Mouse (Mus musculus) WW6 (cell line): ENCODE measurements at regions not wholly inside any gene's neighbourhood (a gene's known extent, or its start where the extent isn't known, plus 50 kb on each side); places are given as distances from the start of the nearest gene placed in this dataset.

ENCODE experiments used
- DNase-seq: peaks from one replicate; pipeline ENCODE4 v3.0.0-alpha.2; 2013; ENCODE audit warnings: low read depth, low spot score

DNA sequence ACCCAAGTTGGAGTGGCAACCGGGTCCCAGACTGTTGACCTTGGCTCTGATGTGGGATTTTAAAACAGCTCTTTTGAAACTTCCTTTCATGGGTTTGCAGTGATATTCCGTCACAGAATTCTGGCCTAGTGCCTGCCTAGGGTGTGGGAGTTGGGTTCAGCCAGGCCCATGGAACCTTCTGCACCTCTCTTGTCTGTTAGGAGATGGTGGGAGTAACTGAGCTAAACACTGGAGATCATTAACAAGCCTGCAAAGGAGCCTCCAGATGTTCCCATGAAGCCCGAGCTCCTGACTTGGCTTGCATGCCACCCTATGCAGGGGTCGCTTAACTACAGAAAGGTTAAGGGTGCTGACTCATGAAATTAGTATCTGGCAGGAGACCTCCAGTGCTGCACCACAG, 158.0 kb upstream of the Serp2 start:
- DNase-seq, result no peak

GRCm38 (mm10) chr14:76713946-76714345, 157.3 kb upstream of the Serp2 start:
- no peak for DNase-seq

- DNase-seq, result no peak
Observed at GRCm38 (mm10) chr14:76708728-76709127, 152.0 kb upstream of the Serp2 start.

- DNase-seq, result no peak
Observed at GRCm38 (mm10) chr14:76703373-76703764, 146.7 kb upstream of the Serp2 start.

DNA sequence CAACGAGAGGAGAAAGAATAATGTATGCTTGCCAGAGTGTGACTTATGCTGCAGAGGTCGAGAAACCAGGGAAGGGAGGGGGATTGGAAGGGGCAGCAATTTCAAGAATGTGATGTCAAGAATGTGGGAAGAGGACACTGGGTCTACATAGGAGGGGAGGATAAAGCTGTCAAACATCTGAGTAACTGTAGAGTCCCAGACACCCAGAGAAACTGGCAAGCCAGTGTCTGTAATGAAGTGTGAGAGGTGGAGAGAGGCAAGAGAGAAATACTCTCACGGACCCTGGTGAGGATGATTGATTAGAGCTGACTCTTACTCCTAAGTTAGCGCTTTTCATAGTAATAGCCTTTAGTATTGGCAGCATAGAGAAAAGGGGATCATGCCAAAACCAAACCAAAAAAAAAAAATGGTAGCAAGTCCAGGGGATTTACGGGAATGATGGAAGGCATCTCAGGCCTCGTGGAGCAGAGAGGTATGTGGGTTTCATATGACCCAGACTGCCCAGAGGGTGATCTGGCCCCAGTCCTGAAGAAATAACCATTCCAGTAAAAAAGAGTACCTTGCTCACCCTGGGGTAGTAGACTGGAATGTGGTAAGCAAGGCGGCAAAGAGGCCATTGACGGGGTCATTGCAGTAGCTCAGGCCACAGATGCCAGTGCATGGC, 146.2 kb upstream of the Serp2 start:
- DNase-seq, result no peak

GRCm38 (mm10) chr14:76701911-76702708, 145.4 kb upstream of the Serp2 start:
- DNase-seq, result no peak

DNA sequence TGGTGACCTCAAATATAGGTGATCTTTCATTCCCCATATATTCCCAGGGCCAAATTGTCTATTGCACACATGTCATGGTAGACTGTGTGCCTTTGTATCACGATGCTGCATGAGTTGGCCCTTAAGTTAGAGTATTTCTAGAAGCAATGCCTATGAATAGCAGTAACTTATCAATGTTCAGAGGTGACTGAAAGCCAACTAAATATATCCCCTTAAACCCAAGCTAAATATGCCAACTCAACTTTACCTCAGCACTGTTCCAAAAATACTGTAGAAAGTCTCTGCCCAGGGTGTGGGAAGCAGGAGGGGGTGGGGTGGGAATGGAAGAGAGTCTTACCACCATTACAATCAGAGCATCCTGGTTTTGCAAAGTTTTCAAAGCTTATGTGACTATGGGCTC, 144.6 kb upstream of the Serp2 start:
- no peak for DNase-seq

GRCm38 (mm10) chr14:76700796-76701195, 144.1 kb upstream of the Serp2 start:
- DNase-seq, result no peak

DNA sequence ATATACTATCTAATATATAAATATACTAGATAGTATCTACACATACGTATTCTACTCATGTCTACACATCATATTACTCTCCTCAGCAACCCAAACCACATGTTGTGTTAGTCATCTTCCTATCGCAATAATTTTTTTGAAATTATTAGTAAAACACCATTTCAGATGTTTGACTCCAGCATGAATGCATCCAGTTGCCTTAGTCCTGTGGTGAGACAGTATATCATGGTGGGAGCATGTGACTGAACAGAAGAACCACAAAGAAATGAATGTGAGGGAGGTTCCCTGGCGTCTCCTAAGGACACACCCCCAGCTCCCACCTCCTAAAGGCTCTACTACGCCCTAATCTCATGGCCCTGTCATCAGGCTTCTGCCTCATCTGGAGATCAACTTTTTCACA, 143.5 kb upstream of the Serp2 start:
- DNase-seq, result no peak

GRCm38 (mm10) chr14:76698718-76699402, 142.2 kb upstream of the Serp2 start:
- no peak for DNase-seq

DNA sequence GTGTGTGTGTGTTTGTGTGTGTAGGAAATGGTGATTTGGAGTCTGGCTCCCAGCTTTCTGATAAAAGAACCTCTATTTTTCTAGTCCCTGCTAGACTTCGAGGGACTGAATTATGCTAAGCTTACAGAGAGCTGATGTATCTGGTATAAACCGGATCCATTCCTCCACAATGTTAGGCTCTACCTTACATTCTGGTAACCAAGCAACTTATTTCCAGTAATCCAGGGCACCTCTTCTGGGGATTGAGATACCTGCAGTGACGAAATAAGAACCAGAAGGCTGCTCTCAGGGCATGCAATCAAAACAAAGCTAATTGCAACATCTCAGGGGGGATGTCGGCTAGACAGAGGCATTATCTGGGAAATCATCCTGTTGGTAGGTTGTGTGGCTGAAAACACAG, 140.0 kb upstream of the Serp2 start:
- no peak for DNase-seq

DNA sequence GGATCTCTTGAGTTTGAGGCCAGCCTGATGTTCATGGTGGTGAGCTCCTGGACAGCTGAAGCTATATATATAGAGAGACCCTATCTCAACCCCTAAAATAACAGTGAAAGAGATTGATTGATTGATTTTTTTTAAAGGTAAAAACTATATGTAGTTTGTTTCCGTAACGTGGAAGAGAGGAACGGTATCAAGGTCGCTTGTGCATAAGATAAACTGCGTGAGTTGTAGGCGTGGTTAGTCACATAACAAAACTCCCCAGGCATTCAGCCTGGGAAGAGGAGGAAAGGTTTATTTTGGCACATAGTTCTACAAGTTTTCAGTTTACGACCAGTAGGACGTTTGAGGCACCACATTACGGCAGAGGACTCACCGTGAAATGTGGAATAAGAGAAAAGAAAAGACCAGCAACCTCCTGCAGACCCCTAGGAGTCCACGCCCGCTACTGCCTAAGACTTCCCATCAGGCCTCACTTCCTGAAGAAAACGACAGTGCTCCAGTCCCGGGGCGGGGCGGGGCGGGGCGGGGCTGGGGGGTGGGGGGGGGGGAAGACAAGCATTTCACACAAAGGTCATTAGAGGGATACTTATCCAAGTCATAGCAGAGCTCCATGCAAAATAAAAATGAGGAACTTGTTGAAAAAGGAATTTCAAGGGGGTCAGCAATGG, 139.1 kb upstream of the Serp2 start:
- DNase-seq, result no peak

DNA sequence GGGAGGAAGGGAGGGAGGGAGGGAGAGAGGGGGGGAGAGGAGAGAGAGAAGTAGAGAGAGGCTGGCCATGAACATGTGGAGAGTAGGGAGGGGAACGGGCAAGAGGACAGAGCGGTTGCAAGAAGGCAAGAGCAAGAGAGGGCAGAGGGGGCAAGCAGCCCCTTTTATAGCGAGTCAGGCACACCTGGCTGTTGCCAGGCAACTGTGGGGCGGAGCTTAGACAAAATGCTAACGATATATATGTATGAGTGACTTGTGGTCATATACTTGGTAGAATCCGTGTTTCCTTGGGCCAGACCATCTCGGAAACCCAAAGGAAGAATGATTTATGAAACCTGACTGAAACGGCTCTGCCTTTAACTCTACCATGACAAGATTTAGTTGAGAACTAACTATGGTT, 138.2 kb upstream of the Serp2 start:
- DNase-seq, result no peak

DNA sequence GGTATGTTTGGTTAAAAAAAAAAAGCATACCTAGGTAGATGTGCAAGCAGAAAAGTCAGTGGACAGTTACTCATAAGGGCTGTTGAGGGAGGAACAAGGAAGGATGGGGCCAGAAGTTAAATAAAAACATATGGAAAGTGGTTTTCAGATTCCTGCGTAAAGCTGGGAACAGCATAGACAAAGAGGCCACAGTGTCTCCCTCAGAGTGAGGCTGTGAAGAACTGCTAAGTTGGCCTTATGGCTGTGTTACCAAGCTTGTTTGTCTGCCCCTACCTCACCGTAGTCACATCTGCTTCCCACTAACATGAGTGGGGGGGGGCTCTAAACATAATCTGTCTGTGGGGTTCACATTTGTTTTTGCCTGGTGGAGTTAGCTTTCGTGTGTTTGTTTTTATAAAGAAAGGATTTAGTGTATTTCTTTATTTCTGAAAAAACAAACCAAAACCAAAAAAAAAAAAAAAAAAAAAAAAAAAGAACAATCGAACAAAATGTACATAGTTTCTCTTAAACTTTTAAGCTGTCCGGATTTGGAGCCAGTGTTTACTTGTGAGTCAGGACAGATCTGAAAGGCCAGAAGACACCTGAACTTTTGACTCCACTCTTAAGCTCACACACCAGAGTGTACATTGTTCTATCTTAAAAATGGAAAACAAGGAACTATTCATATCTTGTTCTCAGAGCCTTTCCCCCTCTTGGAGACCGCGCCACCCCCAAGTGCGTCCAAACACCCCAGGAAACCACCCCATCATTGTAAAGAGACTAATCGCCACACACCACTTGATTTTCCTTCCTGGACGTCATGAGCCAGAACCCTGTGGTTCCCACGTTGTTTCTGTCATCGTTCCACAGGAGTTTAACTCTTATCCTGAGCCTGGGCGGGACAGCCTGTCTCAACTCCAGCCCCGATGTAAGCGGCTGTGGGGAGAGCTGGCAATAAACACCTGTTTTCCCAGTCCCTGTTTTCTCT, 136.9 kb upstream of the Serp2 start:
- no peak for DNase-seq

- no peak for DNase-seq
Observed at GRCm38 (mm10) chr14:76687971-76688407, 131.3 kb upstream of the Serp2 start.

DNA sequence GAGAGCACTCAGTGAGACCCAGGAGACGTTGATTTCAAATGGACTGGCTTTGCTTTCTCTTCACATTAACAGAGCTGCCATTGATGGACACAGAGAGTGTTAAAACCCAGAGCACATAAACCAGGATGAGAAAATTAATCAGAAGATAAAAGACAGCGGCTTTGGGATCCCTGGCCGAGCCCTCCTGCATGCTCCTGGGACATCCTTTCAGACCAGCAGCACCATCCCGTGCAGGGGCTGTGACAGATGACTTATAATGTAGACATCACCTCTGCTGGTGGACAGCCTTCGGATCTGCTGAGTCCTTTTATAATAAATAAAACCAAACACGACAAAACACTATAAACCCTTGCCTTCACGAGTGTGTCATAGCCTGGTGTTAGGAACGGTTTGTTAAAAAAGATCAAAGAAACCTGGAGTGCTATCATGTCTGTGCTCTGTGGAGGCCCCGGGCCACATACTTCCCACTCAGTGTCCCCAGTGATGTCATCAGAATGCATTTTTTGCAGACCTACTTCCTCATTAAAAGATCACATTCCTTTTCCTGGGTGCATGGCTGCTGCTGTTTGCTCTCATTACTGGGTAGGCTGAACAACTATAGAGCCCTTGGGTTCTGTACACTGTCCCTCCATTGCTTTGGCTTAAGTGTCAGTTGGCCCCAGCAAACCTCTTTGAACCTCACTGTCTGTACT, 130.2 kb upstream of the Serp2 start:
- no peak for DNase-seq

DNA sequence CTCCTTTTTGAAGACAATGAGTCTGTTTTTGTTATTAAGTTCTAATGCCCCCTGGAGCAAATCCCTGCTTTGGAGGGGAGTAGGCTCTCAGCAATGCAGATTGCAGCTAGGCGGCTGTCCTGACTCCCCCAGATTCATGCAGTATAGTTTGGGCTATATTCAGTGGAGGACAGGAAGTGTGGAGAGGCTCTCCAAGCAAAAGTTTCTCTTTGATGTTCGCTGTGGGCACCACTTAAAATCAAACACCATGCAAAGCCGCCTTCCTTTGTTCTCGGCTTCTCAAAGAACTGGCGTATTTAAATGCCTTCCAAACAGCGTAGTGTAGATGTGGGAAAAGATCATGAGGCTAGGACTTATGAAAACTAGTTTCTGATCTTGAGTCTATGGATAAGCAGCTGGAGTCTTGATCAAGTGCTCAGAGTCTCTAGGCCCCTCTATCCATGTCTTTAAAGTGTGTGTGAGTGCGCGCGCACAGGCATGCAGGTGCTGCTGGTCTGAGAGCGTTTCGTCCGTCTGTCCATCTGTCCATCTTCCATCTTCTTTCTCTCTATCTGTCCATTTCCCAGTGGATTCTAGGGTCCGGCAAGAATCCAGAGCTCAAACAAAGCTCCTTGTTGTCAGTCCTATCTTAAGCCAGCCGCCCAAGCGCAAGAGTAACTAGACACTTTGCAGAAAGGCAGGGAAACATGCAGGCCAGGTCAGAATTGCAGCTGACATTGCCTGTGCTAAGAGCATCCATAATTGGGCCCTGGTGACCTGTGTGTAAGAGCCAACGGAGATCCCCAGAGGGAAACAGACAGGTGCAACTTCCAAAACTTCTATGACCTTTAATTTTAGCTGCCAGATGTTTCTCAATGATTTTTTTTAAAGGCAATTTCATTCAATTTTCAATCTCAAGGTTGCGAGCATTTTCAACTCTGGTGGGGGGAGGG, 129.4 kb upstream of the Serp2 start:
- DNase-seq, result no peak

GRCm38 (mm10) chr14:76684327-76684726, 127.6 kb upstream of the Serp2 start:
- DNase-seq, result no peak
